Mouse (Mus musculus) erythroblast, adult 5-6 weeks (primary cell): Measurements from ENCODE around the gene Olfr776. TPM values are rescaled to one million over a fixed set of nuclear protein-coding genes. Genes with fewer than 3 reads are reported as not detected.
"Not testable (repeated sequence)": the region's sequence is repeated elsewhere in the genome, so short reads cannot be mapped to it uniquely, and the experiment has no call there.

Experiments
- ATAC-seq: replicated peaks from 2 replicates; pipeline ENCODE4 v1.8.0; 2016; ENCODE audit warnings: moderate number of reproducible peaks, mild to moderate bottlenecking, moderate TSS enrichment, inconsistent platforms; ENCODE audit not compliant: poor library complexity, low FRiP score, severe bottlenecking
- total RNA-seq, 2 experiments: library from RNA; stranded (forward) in 1 of 2; stranded (reverse) in 1 of 2; fragments of 150-400 nt in 1 of 2; fragments of 200-764, 138-1000 nt in 1 of 2; gene quantifications; 2 replicates each; pipeline versions ENCODE4 v1.2.3 to v1.2.4; 2015 to 2017; ENCODE audit warnings: low replicate concordance in 2 of 2

Olfr776 gene
- total RNA-seq (2015; ENCODE audit: low replicate concordance) (not detected in 2 replicates), total RNA-seq (2017; ENCODE audit: low replicate concordance) (not detected in 2 replicates)

GRCm38 (mm10) chr10:129258827-129259226 is at the start of gene Olfr776:
Olfr776 (plus strand) TSS chr10:129259127.
- ATAC-seq = no peak

GRCm38 (mm10) chr10:129230737-129231136 is 28.2 kb upstream of the Olfr776 start:
- no peak for ATAC-seq

DNA sequence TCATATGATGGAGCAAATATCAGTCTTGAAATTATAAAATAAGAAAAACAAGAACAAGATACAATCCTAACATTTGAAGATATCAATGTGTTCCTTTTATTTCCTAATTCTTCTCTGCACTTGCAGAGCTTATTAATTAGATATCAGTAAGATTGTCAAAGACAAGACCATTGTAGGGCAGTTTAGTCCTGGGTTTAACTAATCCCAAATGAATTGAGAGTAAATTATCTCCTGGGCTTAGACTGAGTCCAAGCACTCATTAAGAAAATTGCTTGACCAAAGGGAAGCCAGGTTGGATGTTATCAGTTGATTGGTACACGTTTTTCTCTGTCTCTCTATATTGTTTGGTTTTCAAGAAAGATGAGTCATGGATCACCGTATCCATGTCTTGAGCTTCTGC is 23.0 kb upstream of the Olfr776 start, which contains the start of gene Olfr774:
Gene Olfr774 (plus strand): TSS at position 301 of the 400 bp plus-strand sequence.
- ATAC-seq = no peak

GRCm38 (mm10) chr10:129248112-129248511 is 10.8 kb upstream of the Olfr776 start, which contains the start of gene Olfr775:
Olfr775 (plus strand) TSS chr10:129248412.
- ATAC-seq = no peak

GRCm38 (mm10) chr10:129271081-129271535 is 12.2 kb downstream of the Olfr776 start, which contains the start of gene Olfr777:
Olfr777 (minus strand) TSS chr10:129271485.
- no peak for ATAC-seq

GRCm38 (mm10) chr10:129312973-129313372 is 54.0 kb downstream of the Olfr776 start:
- ATAC-seq = not testable (repeated sequence)

DNA sequence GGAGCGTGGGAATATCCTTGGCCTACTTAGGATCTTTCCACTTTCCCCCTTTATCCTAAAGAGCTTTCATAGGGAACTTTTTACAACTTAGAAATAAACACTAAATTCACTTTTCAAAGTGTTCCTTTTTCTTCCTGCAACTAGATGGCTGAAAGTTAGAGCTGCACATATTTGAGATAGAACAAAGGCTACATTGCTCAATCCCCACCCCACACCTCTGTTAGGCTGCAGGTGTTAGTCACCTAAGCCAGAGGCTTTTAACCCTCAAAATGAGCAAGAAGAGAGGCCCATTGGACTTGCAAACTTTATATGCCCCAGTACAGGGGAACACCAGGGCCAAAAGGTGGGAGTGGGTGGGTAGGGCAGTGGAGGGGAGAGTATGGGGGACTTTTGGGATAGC is 54.6 kb downstream of the Olfr776 start:
- not testable (repeated sequence) for ATAC-seq

Other genes starting within 250 kb of the Olfr776 start
- not detected in 2 replicates for gene Olfr763, start 248.3 kb upstream of the Olfr776 start, total RNA-seq (2015; ENCODE audit: low replicate concordance)
- gene Olfr763, start 248.3 kb upstream of the Olfr776 start, total RNA-seq (2017; ENCODE audit: low replicate concordance) = not detected in 2 replicates
- gene Olfr764-ps1, start 219.2 kb upstream of the Olfr776 start, total RNA-seq (2015; ENCODE audit: low replicate concordance) = not detected in 2 replicates
- gene Olfr764-ps1, start 219.2 kb upstream of the Olfr776 start, total RNA-seq (2017; ENCODE audit: low replicate concordance) = not detected in 2 replicates
- not detected in 2 replicates for gene Olfr765, start 209.1 kb upstream of the Olfr776 start, total RNA-seq (2015; ENCODE audit: low replicate concordance)
- gene Olfr765, start 209.1 kb upstream of the Olfr776 start, total RNA-seq (2017; ENCODE audit: low replicate concordance) = not detected in 2 replicates
- gene Olfr766-ps1, start 190.2 kb upstream of the Olfr776 start, total RNA-seq (2015; ENCODE audit: low replicate concordance) = not detected in 2 replicates
- not detected in 2 replicates for gene Olfr766-ps1, start 190.2 kb upstream of the Olfr776 start, total RNA-seq (2017; ENCODE audit: low replicate concordance)
- gene Olfr767, start 176.2 kb upstream of the Olfr776 start, total RNA-seq (2015; ENCODE audit: low replicate concordance) = not detected in 2 replicates
- not detected in 2 replicates for gene Olfr767, start 176.2 kb upstream of the Olfr776 start, total RNA-seq (2017; ENCODE audit: low replicate concordance)
- not detected in 2 replicates for gene Olfr768, start 159.8 kb upstream of the Olfr776 start, total RNA-seq (2015; ENCODE audit: low replicate concordance)
- gene Olfr768, start 159.8 kb upstream of the Olfr776 start, total RNA-seq (2017; ENCODE audit: low replicate concordance) = not detected in 2 replicates
- not detected in 2 replicates for gene Olfr769, start 141.3 kb upstream of the Olfr776 start, total RNA-seq (2015; ENCODE audit: low replicate concordance)
- gene Olfr769, start 141.3 kb upstream of the Olfr776 start, total RNA-seq (2017; ENCODE audit: low replicate concordance) = not detected in 2 replicates
- gene Olfr770, start 120.1 kb upstream of the Olfr776 start, total RNA-seq (2015; ENCODE audit: low replicate concordance) = not detected in 2 replicates
- gene Olfr770, start 120.1 kb upstream of the Olfr776 start, total RNA-seq (2017; ENCODE audit: low replicate concordance) = not detected in 2 replicates
- gene Olfr771, start 94.4 kb upstream of the Olfr776 start, total RNA-seq (2015; ENCODE audit: low replicate concordance) = not detected in 2 replicates
- not detected in 2 replicates for gene Olfr771, start 94.4 kb upstream of the Olfr776 start, total RNA-seq (2017; ENCODE audit: low replicate concordance)
- not detected in 2 replicates for gene Olfr772, start 81.2 kb upstream of the Olfr776 start, total RNA-seq (2015; ENCODE audit: low replicate concordance)
- not detected in 2 replicates for gene Olfr772, start 81.2 kb upstream of the Olfr776 start, total RNA-seq (2017; ENCODE audit: low replicate concordance)
- not detected in 2 replicates for gene Olfr773, start 71.7 kb upstream of the Olfr776 start, total RNA-seq (2015; ENCODE audit: low replicate concordance)
- gene Olfr773, start 71.7 kb upstream of the Olfr776 start, total RNA-seq (2017; ENCODE audit: low replicate concordance) = not detected in 2 replicates
- not detected in 2 replicates for gene Olfr774, start 22.9 kb upstream of the Olfr776 start, total RNA-seq (2015; ENCODE audit: low replicate concordance)
- gene Olfr774, start 22.9 kb upstream of the Olfr776 start, total RNA-seq (2017; ENCODE audit: low replicate concordance) = not detected in 2 replicates
- not detected in 2 replicates for gene Olfr775, start 10.7 kb upstream of the Olfr776 start, total RNA-seq (2015; ENCODE audit: low replicate concordance)
- gene Olfr775, start 10.7 kb upstream of the Olfr776 start, total RNA-seq (2017; ENCODE audit: low replicate concordance) = not detected in 2 replicates
- gene Olfr777, start 12.4 kb downstream of the Olfr776 start, total RNA-seq (2015; ENCODE audit: low replicate concordance) = not detected in 2 replicates
- gene Olfr777, start 12.4 kb downstream of the Olfr776 start, total RNA-seq (2017; ENCODE audit: low replicate concordance) = 0.14 TPM in 1 of 2 replicates, not detected in the other
- gene Olfr780, start 59.0 kb downstream of the Olfr776 start, total RNA-seq (2015; ENCODE audit: low replicate concordance) = not detected in 2 replicates
- 0.42 TPM in 1 of 2 replicates, not detected in the other for gene Olfr780, start 59.0 kb downstream of the Olfr776 start, total RNA-seq (2017; ENCODE audit: low replicate concordance)
- not detected in 2 replicates for gene Olfr781, start 69.7 kb downstream of the Olfr776 start, total RNA-seq (2015; ENCODE audit: low replicate concordance)
- not detected in 2 replicates for gene Olfr781, start 69.7 kb downstream of the Olfr776 start, total RNA-seq (2017; ENCODE audit: low replicate concordance)
- not detected in 2 replicates for gene Olfr782, start 89.7 kb downstream of the Olfr776 start, total RNA-seq (2015; ENCODE audit: low replicate concordance)
- gene Olfr782, start 89.7 kb downstream of the Olfr776 start, total RNA-seq (2017; ENCODE audit: low replicate concordance) = not detected in 2 replicates
- gene Olfr784, start 125.0 kb downstream of the Olfr776 start, total RNA-seq (2015; ENCODE audit: low replicate concordance) = 0.19 and 0.21 TPM in 2 replicates
- 0.14 TPM in 1 of 2 replicates, not detected in the other for gene Olfr784, start 125.0 kb downstream of the Olfr776 start, total RNA-seq (2017; ENCODE audit: low replicate concordance)
- gene Olfr785, start 146.3 kb downstream of the Olfr776 start, total RNA-seq (2015; ENCODE audit: low replicate concordance) = not detected in 2 replicates
- gene Olfr785, start 146.3 kb downstream of the Olfr776 start, total RNA-seq (2017; ENCODE audit: low replicate concordance) = not detected in 2 replicates
- not detected in 2 replicates for gene Olfr786, start 168.2 kb downstream of the Olfr776 start, total RNA-seq (2015; ENCODE audit: low replicate concordance)
- gene Olfr786, start 168.2 kb downstream of the Olfr776 start, total RNA-seq (2017; ENCODE audit: low replicate concordance) = not detected in 2 replicates
- 0.77 TPM in 1 of 2 replicates, not detected in the other for gene Olfr787, start 202.7 kb downstream of the Olfr776 start, total RNA-seq (2015; ENCODE audit: low replicate concordance)
- not detected in 2 replicates for gene Olfr787, start 202.7 kb downstream of the Olfr776 start, total RNA-seq (2017; ENCODE audit: low replicate concordance)
- not detected in 2 replicates for gene Olfr788, start 211.9 kb downstream of the Olfr776 start, total RNA-seq (2015; ENCODE audit: low replicate concordance)
- not detected in 2 replicates for gene Olfr788, start 211.9 kb downstream of the Olfr776 start, total RNA-seq (2017; ENCODE audit: low replicate concordance)
- gene Olfr789, start 225.6 kb downstream of the Olfr776 start, total RNA-seq (2015; ENCODE audit: low replicate concordance) = not detected in 2 replicates
- gene Olfr789, start 225.6 kb downstream of the Olfr776 start, total RNA-seq (2017; ENCODE audit: low replicate concordance) = not detected in 2 replicates
- not detected in 2 replicates for gene Olfr790, start 239.4 kb downstream of the Olfr776 start, total RNA-seq (2015; ENCODE audit: low replicate concordance)
- gene Olfr790, start 239.4 kb downstream of the Olfr776 start, total RNA-seq (2017; ENCODE audit: low replicate concordance) = not detected in 2 replicates